Mouse (Mus musculus): ENCODE data around the gene Slc39a10. TPM values are rescaled to one million over a fixed set of nuclear protein-coding genes. Genes with fewer than 3 reads are reported as not detected.
"Not testable (repeated sequence)": the region's sequence is repeated elsewhere in the genome, so short reads cannot be mapped to it uniquely, and the experiment has no call there.

Slc39a10 gene
- total RNA-seq, 2 experiments from 2014 or later, result 15.8 to 17.8 TPM

DNA sequence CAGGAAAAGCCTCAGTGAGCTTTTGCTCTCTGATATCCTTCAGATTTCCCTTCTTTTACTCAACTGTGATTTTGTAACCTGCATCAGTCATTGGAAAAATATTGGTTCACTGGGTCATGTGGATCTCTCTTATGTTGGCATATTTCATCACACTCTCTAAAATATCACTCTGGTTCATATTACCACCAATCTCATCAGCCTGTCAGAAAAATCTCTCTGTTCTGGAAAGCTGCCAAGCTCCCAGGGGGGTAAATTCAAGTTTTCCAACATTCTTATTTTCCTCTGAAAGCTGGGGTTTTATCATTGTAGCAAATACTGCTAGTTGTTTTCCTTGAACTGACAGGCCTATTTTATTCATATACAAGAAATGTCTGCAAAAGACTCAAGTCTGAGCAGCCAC lies 22.9 kb downstream of the Slc39a10 start:
- ATAC-seq (ENCODE audit: poor library complexity, severe bottlenecking), result no peak

DNA sequence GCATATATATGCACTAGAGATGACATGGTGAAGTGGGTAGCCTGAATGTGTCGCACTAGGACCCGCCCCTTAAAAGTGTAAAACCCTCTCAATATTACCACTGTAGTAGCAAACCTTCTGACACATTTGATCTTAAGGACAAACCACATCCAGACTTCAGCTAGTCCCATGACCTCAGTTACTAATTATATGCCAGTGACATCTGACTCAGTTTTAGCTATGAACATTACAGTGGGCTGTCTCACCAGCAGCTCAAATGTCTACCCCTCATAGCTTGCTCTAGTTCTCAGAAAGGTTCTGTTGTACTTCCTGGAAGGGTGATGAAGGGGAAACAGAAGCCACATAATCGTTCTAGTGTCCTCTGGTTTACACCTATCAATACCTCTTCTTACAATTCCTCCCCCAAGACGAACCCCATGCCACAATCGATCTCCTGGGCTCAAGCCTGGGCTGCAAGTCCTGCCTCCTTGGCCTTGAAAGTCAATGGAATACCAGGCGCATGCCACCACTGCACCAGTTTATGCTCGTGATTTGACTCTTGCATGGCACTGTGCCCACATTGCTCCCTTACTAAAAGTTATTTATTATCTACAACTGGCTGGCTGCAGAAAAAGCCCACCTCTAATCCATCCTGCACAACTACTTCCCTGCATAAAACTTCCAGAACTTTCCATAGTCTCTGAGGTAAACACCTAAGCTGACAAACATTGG lies 28.3 kb downstream of the Slc39a10 start:
- ATAC-seq (ENCODE audit: poor library complexity, severe bottlenecking), result peak; percentile 69

DNA sequence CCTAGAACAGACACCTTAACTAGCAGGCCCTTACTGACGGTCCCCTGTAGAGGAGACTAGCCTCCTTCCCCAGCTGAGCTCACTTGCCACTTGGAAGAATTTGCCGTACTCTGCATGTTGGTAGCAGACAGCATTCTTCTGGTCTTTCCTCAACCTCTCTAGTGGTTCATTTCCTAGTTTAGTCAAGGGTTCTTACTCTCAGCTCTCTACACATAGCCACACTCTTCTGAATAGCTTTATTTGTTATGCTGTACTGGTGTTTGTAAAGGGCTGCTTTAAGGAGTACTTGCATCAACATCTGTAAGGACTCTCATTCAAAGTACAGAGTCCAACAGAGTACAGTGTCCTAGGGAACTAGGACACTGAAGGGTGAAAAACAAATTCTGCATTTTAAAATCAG lies 29.2 kb downstream of the Slc39a10 start:
- no peak for ATAC-seq (ENCODE audit: poor library complexity, severe bottlenecking)

DNA sequence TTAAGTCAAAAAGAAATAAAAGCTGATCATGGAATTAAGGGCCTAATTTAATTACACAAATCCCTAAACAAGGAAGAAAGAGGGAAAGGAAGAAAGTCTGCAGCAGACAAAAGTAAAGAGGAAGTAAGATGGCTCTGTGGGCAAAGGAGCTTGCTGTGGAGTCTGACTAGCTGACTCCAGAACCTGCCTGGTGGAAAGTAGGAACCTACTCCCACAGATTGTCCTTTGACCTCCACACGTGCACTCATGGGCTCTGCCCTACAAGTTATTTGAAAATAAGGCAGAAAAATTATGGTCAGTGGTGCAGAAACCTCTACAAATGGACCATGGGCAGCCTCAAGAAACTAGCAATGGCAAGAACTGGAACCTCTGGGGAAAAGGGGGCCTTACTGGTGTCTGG lies 32.6 kb downstream of the Slc39a10 start:
- peak; percentile 75 for ATAC-seq (ENCODE audit: poor library complexity, severe bottlenecking)

DNA sequence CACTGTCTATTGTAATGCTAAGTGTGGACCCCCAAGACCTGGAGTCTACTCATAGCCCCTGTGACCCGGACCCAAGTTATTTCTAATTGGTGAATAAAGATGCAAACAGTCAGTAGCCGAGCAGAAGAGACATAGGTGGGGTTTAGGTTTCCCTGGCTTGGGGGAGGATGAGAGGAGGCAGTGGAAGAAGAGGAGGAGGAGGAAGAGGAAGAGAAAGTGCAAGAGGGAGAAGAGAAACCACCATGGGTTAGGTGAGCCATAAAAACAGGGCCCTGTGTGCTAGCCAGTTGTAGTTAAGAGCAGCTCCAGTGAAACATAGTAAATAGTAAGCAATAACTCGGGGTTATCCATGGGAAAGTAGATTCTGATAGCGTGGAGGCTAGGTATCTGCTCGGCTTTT lies 34.1 kb downstream of the Slc39a10 start:
- ATAC-seq (ENCODE audit: poor library complexity, severe bottlenecking), result peak; percentile 54

DNA sequence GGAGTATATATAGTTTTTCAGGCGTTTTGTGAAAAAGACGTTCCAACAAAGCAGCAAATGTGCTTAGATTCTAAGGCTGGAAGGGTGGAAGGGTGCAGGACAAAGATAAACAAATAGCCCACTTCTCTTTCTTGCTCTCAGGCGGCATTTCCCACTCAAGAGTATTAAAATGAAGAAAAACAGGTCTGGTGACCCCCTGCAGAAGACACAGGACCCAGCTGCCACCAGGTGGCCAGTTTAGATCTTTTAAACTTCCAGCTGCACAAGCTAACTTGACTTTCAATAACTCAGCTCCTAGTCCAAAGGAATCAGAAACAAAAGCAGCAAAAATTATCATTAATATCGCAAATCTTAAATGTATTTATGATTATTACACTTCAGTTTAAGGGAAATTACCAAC lies 36.2 kb downstream of the Slc39a10 start:
- ATAC-seq (ENCODE audit: poor library complexity, severe bottlenecking), result no peak

DNA sequence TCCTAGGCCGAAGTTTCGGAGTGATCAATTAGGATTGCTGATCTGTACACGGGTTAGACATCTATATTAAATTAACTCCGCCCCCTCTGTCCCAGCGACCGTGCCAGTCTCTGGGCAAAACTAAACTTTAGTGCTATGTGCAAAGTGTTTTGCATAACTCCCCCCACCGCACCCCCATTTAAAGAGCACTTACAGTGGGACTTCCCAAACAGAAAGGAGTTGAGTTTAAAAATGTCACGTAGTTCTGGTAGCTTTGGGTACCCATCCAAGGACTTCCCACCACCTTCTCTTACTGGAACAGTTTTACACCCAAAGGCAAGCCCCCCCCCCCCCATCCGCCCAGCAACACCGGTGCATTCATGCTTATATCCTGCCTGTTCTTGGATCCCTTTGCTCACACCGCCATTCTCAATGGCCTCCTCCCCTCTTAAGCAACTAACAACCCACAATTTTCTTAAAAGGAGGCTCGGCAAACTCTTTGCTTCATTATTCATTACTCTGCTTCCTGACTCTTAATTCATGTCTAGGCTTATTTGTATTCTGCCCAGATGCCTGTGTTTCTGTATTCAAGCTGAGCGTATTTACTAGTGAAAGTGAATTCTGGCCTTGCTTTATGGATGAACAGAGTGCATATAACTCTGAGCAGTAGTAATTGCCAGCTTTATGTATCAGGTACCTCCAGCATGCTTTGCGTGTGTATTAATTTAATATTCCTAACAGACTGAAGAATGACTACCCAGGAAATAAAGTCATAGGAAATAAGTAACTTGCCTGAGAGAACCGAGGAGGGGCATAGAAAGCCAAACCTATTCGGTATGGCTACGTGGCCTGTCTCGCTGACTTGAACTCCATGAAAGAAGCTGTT lies 38.4 kb downstream of the Slc39a10 start:
- ATAC-seq (ENCODE audit: poor library complexity, severe bottlenecking), result peak; percentile 34

DNA sequence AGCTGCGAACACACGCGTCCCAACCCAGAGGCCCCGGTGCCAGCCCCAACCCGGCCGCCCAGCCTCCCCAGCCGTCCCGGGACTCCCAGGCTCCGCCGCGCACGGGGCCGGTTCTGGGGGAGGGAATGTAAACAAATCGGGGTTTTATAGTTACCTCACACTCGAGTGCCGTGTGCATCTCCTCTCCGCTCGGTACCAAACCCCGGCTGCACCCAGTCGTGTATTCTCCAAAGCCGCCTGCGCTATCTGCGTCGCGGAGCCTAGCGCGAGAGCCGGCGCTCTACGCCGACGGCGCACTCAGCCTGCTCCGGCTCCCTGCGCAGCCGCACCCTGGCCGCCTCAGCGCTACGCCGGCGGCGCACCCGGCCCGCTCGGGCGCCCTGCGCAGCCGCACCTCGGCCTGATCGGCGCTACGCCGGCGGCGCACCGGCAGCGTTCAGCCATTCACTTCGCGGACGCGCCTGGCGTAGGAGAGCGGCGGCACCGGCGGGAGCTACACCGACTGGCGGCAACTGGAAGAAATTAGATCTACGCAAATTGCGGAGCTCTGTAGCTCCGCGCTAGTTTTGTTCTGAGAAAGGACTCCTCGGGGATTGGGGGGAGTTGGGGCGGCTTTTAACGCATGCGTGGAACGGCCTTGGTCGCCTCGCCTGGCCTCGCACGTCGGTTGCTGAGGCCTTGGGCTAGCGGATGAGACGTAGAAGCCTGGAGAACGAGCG lies 39.2 kb downstream of the Slc39a10 start:
- ATAC-seq (ENCODE audit: poor library complexity, severe bottlenecking), result peak; percentile 77

DNA sequence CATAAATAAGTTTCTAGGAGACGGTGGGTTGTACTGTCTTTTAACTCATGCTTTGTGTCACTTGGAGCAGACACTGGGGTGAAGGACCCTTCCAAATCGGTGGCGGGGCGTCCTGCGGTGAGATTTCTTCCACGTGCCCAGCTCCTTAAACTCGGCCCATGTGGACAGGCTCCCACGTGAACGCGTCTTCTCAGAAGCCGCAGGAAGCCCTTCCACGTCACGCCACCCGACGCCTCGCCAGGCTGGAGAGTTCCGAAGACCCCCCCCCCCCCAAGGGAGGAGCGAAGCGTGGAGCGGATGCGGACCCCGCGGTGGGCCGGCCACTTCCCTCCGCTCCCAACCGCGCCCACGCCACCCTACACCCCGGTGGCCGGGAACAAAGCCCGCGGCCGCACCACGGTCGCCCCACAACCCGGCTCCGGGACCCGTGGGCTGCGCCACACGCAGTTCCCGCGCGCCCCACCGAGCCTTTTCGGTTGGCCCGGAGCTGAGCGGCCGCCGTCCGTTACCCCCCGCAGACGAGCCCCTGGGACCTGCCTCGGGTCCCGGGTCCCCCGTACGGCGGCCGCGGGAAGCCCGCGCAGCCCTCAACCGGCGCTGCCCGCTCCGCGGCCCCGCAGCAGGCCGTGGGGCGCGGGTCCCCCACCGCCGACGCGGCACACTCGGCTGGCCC lies 39.9 kb downstream of the Slc39a10 start:
- peak; percentile 32 for ATAC-seq (ENCODE audit: poor library complexity, severe bottlenecking)

DNA sequence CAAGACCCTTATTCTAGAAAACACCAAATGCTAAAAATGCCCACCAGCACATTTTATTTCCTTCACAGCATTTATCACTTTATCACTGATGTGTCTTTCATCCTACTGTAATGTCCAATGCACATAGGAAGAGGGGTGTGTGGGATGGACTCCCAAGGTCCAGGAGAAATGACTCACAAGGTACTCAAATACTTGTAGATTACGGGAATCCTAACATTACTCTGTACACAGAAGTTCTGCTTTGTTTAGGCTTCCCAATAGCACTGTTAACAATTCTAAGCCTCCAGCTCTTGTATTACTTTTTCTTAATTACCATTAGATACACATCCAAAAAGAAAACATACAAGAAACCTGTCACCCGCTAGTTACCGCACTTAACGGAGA lies 40.4 kb downstream of the Slc39a10 start:
- ATAC-seq (ENCODE audit: poor library complexity, severe bottlenecking), result no peak

DNA sequence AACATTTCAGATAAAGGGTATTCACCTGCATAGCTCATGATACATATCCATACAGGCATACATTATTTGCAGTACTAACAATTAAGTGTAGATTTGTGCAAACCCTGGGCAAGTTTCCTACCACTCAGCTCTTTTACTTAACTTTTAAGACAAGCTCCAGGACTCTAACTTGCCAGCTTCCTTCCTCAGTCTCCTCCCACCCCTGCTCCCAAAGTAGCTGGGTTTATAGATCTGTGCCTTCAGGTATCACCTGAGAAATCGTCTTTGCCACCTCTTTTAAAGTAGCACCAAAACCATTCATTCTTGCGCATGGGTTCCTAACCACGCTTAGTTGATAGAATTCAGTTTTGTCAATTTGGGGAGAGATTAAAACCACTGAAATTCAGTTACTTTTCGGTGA lies 41.1 kb downstream of the Slc39a10 start:
- ATAC-seq (ENCODE audit: poor library complexity, severe bottlenecking), result no peak

DNA sequence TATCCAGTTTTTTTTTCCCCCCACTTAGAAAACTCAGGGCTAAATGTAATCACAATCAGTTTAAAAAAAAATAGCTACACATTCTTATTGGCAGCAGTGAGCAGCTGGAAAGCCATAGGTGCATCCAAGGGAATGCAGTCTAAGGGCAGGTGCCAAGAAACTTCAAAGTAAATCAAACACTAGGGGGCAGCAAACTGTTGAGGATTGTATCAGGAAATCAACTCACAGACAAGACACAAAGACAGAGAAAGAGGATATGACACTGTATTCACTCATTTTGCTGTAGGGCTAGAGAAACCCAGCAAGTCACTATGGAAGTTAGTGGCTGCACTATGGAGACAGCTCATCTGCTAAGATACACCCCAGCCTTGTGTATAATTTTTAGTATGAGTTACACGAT lies 42.9 kb downstream of the Slc39a10 start:
- ATAC-seq (ENCODE audit: poor library complexity, severe bottlenecking), result peak; percentile 31

DNA sequence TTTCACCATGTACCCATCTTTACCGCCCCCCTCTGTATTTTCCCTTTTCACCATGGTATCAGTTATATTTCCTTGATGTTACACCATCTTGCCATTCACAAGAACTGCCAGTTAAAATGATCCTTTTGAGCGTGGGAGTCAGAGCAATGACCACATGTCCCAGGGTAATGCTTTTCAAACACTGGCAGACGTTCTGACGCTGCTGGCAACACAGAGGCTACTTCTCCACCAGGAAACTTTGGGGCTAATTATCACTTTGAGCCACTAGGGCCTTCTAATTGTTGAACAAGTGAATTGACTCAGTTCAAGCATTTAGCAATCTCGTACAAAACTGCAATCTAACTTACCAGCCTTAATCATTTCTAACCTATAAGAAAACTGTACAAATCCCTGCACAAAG lies 47.4 kb downstream of the Slc39a10 start:
- ATAC-seq (ENCODE audit: poor library complexity, severe bottlenecking), result no peak

DNA sequence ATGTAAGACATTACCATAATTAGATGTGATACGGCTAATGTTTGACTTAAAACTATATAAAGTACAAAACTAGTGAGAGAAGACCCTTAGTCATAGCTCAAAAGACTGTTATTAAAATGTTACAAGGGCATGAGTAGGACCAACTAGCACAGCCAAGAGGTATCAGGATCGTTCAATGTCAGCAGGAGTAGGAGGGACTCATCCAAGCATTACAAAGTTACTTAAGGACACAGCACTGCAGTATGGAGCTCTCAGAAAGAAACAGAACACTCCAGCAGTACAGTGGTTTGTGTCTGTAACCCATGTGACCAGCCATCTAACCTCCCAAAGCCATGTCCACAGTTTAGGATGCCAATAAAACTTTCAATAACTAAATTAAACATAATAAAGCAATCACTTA lies 48.4 kb downstream of the Slc39a10 start:
- no peak for ATAC-seq (ENCODE audit: poor library complexity, severe bottlenecking)

DNA sequence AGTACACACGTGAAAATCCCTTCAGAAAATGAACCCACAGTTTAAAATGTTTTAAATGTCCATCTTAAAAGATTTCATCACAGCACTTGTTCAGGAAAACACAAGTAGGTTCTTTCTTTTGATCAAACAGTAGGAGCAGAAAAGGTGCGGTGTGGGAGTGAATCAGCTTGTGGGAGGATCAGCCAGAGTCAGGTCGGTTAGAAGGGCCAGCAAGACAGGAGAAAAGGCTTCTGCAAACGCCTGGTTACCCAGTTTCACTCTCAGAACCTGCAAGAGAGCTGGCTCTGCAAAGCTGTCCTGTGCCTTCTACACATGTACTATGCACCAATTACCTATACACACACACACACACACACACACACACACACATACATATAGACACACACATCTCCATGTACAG lies 49.2 kb downstream of the Slc39a10 start:
- no peak for ATAC-seq (ENCODE audit: poor library complexity, severe bottlenecking)

DNA sequence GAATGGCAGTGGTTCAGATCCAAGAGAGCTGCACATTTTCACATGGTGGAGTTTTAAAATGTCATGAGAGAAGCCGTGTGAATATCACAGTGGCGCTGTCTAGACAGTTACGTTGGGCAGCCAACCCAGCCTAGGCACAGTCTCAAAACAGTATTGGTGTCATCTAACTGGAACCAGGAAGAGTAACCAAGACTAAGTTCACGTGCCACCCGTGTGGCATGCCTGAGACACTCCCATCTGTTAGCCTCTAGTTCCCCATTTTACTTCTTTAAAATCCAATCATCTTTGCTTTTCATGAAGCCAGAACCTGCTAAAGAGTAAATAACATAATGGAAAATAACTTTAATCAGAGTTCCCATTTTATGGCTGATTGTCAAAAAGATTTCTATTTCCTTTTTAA lies 60.7 kb downstream of the Slc39a10 start:
- ATAC-seq (ENCODE audit: poor library complexity, severe bottlenecking), result peak; percentile 99

DNA sequence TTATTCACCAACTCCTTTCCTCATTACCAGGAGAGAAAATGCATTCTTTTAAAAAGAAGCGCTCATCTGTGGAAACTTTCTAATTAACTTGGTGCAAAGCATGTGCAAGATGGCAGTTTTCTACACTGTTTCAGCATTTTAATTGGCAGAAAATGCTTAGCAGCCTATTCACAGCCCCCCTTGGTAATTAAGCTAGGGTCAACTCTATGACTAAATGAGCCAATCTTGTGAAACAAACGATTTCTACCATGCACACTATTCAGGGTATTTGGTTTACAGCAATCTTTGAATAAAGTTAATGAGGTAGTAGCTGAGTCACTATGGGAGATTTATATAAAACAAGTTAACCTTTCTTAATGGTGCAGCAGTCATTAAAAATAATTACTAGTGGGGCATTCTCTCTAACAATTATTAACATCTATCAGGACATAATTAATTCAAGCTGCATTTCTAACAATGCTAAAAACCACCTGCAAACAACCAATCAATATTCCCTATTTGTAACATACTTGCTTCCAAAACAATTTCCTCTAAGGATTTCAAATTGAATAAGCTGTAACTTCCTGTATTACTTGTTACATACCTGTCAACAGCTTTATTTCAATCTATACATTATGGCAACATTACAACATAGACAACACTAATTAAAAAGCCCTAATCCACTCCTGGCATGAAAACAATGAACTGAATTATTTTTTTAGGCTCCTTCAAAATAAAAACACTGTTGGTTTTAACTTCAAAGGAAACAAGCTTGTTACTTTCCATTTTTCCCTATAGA lies 62.4 kb downstream of the Slc39a10 start:
- no peak for ATAC-seq (ENCODE audit: poor library complexity, severe bottlenecking)

DNA sequence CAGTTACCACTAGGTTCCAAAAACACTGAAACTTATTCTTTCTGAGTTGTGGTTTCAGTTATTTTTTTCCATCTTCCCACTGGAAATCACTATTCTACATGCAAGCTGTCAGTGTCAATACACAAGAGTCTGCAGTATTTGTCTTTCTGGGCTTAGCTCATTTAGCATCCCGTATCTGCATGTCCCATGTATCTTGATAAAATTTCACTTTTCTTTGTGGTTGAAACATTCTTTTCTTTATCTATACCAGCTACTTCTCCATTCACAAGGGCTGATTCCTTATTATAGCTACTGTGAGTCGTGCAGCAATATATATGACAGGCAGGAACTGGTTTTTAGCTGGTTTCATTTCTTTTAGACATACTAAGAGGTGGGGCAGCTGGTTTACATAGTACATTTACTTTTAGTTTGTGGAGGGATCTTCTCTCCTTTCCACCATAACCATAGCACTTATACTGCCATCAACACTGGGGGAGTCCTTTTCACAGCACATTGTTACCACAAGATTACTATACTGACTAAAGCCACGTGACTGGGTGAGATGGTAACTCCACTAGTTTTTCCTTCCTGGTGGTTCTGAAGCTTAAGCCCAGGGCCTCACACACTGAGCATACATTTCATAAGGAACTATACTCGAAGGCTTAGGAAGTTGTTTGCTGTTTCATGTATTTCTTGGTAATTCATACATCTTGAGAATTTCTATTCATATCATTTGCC lies 70.2 kb downstream of the Slc39a10 start:
- ATAC-seq (ENCODE audit: poor library complexity, severe bottlenecking), result peak; percentile 77

DNA sequence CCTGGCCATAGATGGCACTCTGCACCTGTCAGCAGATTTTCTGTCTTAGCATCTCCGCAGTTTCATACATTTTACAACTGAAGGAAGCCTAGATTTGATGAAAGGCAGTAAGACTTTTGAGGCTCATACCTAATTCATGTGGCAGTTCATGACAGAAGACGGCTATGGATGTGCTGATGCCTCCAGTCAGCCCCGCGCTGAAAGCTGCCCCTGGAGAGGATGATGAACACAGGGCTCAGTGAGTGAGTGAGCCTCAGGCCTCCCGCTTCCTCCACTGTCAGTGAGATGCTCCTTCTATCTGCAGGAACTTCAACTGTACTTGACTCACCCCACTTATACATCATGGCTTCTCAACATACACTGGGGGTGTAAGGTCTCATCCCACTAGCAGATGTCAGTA lies 74.7 kb downstream of the Slc39a10 start:
- no peak for ATAC-seq (ENCODE audit: poor library complexity, severe bottlenecking)

DNA sequence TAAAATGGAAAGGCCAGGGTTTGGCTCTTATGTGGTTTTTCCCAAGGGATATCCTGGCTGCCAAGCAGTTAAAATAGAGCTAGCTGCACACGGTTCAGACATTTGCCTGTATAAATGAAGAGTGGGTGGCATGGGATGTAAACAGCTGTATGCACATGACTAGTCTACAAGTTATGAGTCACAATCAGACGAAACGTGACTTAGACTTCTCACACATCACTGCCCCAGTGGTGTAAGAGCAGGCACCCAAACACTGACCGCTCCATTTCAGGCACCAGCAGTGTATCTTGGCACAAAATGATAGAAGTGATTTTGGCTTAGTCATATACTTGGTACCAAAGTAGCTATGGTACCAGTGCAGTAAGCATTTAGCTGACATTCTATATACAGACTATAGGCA lies 84.0 kb downstream of the Slc39a10 start:
- not testable (repeated sequence) for ATAC-seq (ENCODE audit: poor library complexity, severe bottlenecking)

Data from megakaryocyte, adult 5-6 weeks (primary cell).